Comparison of ENCODE assay signal across 9 mouse cellular contexts in genomic region chr13:46043016-46043415, GRCm38 (mm10).
DNase-seq lines count a peak whose midpoint lies in the region; ATAC-seq and TF ChIP-seq lines count a peak whose summit lies in the region.
"Had no signal": no experiment of that assay in that cellular context is flagged by ENCODE, and none has a peak within 500 bp of the region (broad histone marks: within the 10 kb centered on the region; RNA-seq: fewer than 3 reads in every experiment).

No protein-coding gene starts in this region.

- no peaks in the 10 kb centered on the region for H3K36me3 ChIP-seq in heart, adult 2 months (ENCODE audit: control insufficient read depth, insufficient read depth, low read length)
- no peaks in the 10 kb centered on the region for H3K36me3 ChIP-seq in midbrain, postnatal 0 days (ENCODE audit: insufficient read depth, low read length)

- TF ChIP-seq POLR2A in heart, adult 2 months (IDR thresholded peaks at IDR 0.05; ENCODE audit: insufficient read depth, low read depth, low read length), result no peak

- H3K4me2 ChIP-seq in midbrain, postnatal 0 days (ENCODE audit: low read depth, low read length, poor library complexity, severe bottlenecking), result no peak overlapping the region

- no peaks in the 10 kb centered on the region for H3K9me3 ChIP-seq in midbrain, postnatal 0 days (ENCODE audit: low read length)

- no peak for TF ChIP-seq EP300 in heart, adult 2 months (IDR thresholded peaks at IDR 0.05; ENCODE audit: insufficient read depth, low read depth, low read length)

- no peak for TF ChIP-seq CTCF in heart, adult 2 months (IDR thresholded peaks at IDR 0.05)
- TF ChIP-seq CTCF in midbrain, postnatal 0 days (IDR thresholded peaks at IDR 0.05), result no peak

- peak overlapping the region; percentile 23; the same call in 1 of the 2 replicates for H3K4me3 ChIP-seq in heart, adult 2 months
- no peak overlapping the region for H3K4me3 ChIP-seq in midbrain, postnatal 0 days (ENCODE audit: low read depth, low read length)

- peak in 1 of 2 experiments; percentile 49 for DNase-seq in heart, adult 2 months
- no peak for DNase-seq in heart, postnatal 25 days (ENCODE audit: low spot score)
- peak; percentile 54 for DNase-seq in A20 (ENCODE audit: low read depth, low spot score)
- peak; percentile 38 for DNase-seq in c-Kit-positive CD71-negative TER-119-negative erythroid progenitor cells, embryonic 14.5 days (ENCODE audit: low read depth)
- DNase-seq in layer of hippocampus, adult 9-11 months, result peak; percentile 38
- peak; percentile 29 for DNase-seq in right cerebral cortex, postnatal 25 days
- no peak for DNase-seq in adrenal gland, adult 18-20 months (ENCODE audit: low spot score in 2 of 2)
- DNase-seq in midbrain, postnatal 0 days (ENCODE audit: low spot score), result no peak

- H3K27me3 ChIP-seq in heart, adult 2 months (ENCODE audit: control insufficient read depth, insufficient read depth, low read length), result no peaks in the 10 kb centered on the region
- H3K27me3 ChIP-seq in midbrain, postnatal 0 days (ENCODE audit: insufficient read depth, low read length), result no peaks in the 10 kb centered on the region
- H3K27me3 ChIP-seq: Patski had no signal

- no peak overlapping the region for H3K9ac ChIP-seq in heart, adult 2 months (ENCODE audit: low read depth, low read length)
- H3K9ac ChIP-seq in midbrain, postnatal 0 days (replicated peaks; ENCODE audit: low read length, poor library complexity, severe bottlenecking), result no peak overlapping the region

- WGBS in heart, adult 2 months, result 24% methylated on average over 10 of the region's 10 CpGs
- 35% methylated on average over 10 of the region's 10 CpGs for WGBS in midbrain, postnatal 0 days

- no peaks in the 10 kb centered on the region for H3K79me2 ChIP-seq in heart, adult 2 months (replicated peaks; ENCODE audit: control insufficient read depth, insufficient read depth, low read length)

- no peak overlapping the region for H3K27ac ChIP-seq in heart, adult 2 months
- no peak overlapping the region for H3K27ac ChIP-seq in midbrain, postnatal 0 days (ENCODE audit: low read depth, low read length)

- no peaks in the 10 kb centered on the region for H3K4me1 ChIP-seq in heart, adult 2 months (ENCODE audit: control insufficient read depth, insufficient read depth, low read length)
- H3K4me1 ChIP-seq in midbrain, postnatal 0 days (ENCODE audit: insufficient read depth, low read length), result peaks cover 5% of the 10 kb centered on the region; the same call in 1 of the 2 replicates

- no peak for ATAC-seq in midbrain, postnatal 0 days (ENCODE audit: low FRiP score)
- ATAC-seq: Patski had no signal

- intact Hi-C loops in heart, adult 2 months (cut with DNase I), result no loop called here
- intact Hi-C loops in heart, postnatal 25 days (cut with DNase I), result no loop called here

Comparison
In these comparisons a context has a peak if more than half of its experiments do, and no peak if none do; other contexts are left out.
1. DNase-seq: peak in A20 (single experiment), c-Kit-positive CD71-negative TER-119-negative erythroid progenitor cells, embryonic 14.5 days (single experiment), layer of hippocampus, adult 9-11 months (single experiment) and right cerebral cortex, postnatal 25 days (single experiment); none in heart, postnatal 25 days (single experiment), adrenal gland, adult 18-20 months (0 of 2) and midbrain, postnatal 0 days (single experiment).